Mouse (Mus musculus) liver, embryonic 14.5 days (tissue): Measurements from ENCODE around the gene RPS10-NUDT3. TPM values are rescaled to one million over a fixed set of nuclear protein-coding genes. Genes with fewer than 3 reads are reported as not detected.

Source experiments
- ATAC-seq: fragments of 200-750 bp; cut with Nextera tagmentation; 2 replicates; pipeline ENCODE4 v1.8.0; 2017; ENCODE audit warnings: moderate number of reproducible peaks, mild to moderate bottlenecking, moderate library complexity; ENCODE audit not compliant: insufficient read depth
- DNase-seq, 3 experiments: peaks; one replicate each; pipeline ENCODE4 v3.0.0-alpha.2; 2012 to 2013; ENCODE audit warnings: low read depth in 3 of 3, low spot score in 3 of 3
- H3K27ac ChIP-seq: fragments of 300-500 bp; sonication (generic); 2 replicates; pipeline ENCODE4 v1.5.1; 2014; ENCODE audit warnings: moderate library complexity, mild to moderate bottlenecking, control low read depth, inconsistent platforms
- H3K27me3 ChIP-seq: fragments of 300-500 bp; sonication (generic); 2 replicates; pipeline ENCODE4 v1.6.1; 2014; ENCODE audit warnings: mild to moderate bottlenecking, low read length, moderate library complexity; ENCODE audit not compliant: control insufficient read depth, insufficient read depth
- H3K36me3 ChIP-seq: fragments of 300-500 bp; sonication (generic); replicated peaks from 2 replicates; pipeline ENCODE4 v1.6.1; 2014; ENCODE audit warnings: low read depth; ENCODE audit not compliant: control insufficient read depth, insufficient read depth
- H3K4me1 ChIP-seq, 2 experiments: fragments of 200-500 bp in 1 of 2; fragments of 300-500 bp in 1 of 2; sonication (generic) in 1 of 2; replicated peaks; 2 replicates each; pipeline ENCODE4 v1.6.1; 2012 to 2014; ENCODE audit warnings: antibody characterized with exemption in 1 of 2, inconsistent platforms in 1 of 2, low read length in 1 of 2; ENCODE audit not compliant: control insufficient read depth in 2 of 2, insufficient read depth in 2 of 2
- H3K4me2 ChIP-seq: fragments of 300-500 bp; sonication (generic); 2 replicates; pipeline ENCODE4 v1.6.1; 2014; ENCODE audit warnings: low read depth, mild to moderate bottlenecking, control low read depth, moderate library complexity
- H3K4me3 ChIP-seq, 2 experiments: fragments of 200-500 bp in 1 of 2; fragments of 300-500 bp in 1 of 2; sonication (generic) in 1 of 2; 2 replicates each; pipeline ENCODE4 v1.5.1; 2012 to 2014; ENCODE audit warnings: low read depth in 2 of 2, low read length in 2 of 2, mild to moderate bottlenecking in 2 of 2, control low read depth in 1 of 2, inconsistent platforms in 1 of 2, moderate library complexity in 1 of 2; ENCODE audit not compliant: insufficient read depth in 1 of 2
- H3K9ac ChIP-seq: fragments of 300-500 bp; sonication (generic); replicated peaks from 2 replicates; pipeline ENCODE4 v1.6.1; 2014; ENCODE audit warnings: mild to moderate bottlenecking, control low read depth, moderate library complexity
- H3K9me3 ChIP-seq: fragments of 300-500 bp; sonication (generic); 2 replicates; pipeline ENCODE4 v1.6.1; 2016; ENCODE audit warnings: low read length, mixed read lengths; ENCODE audit not compliant: control insufficient read depth
- CTCF ChIP-seq: IDR thresholded peaks from 2 replicates; pipeline ENCODE4 v1.5.1; 2016; ENCODE audit warnings: antibody characterized with exemption, low read depth, control low read depth
- EP300 ChIP-seq: IDR thresholded peaks from 2 replicates; pipeline ENCODE4 v1.6.1; 2016; ENCODE audit warnings: antibody characterized with exemption, low read depth
- WGBS: fragments of 180-500 bp; shearing (Covaris S2); extraction: QIAGEN DNeasy Blood & Tissue Kit; methylation state at CpG from one replicate; pipeline ENCODE4 v1.1.7; 2014; ENCODE audit not compliant: insufficient replicate concordance; 5-methylcytosine and 5-hydroxymethylcytosine counted together
- polyA plus RNA-seq, 2 experiments: library from polyadenylated mRNA; depleted of rRNA in 1 of 2; stranded (reverse) in 1 of 2; unstranded in 1 of 2; fragments of >200 nt; fragmentation: Nextera tagmentation in 1 of 2; extraction: Ambion mirVana in 1 of 2; gene quantifications; 2 replicates each; pipeline versions ENCODE4 v1.2.1 to v1.2.3; 2012 to 2014

RPS10-NUDT3 gene
- polyA plus RNA-seq, 2 experiments = not detected

- H3K9me3 ChIP-seq = no peaks in the 10 kb centered on the region
- H3K27me3 ChIP-seq = no peaks in the 10 kb centered on the region
- H3K4me3 ChIP-seq = no peak overlapping the region
- H3K4me2 ChIP-seq = no peak overlapping the region
- peaks cover 0 to 17% of the 10 kb centered on the region in 2 experiments for H3K4me1 ChIP-seq
- H3K36me3 ChIP-seq = peaks cover 2% of the 10 kb centered on the region; the same call in 1 of the 2 replicates
- DNase-seq (no peak), ATAC-seq (peak; percentile 51; the same call in 1 of the 2 replicates)
- no peak for TF ChIP-seq EP300
- no peak for TF ChIP-seq CTCF
- 39% methylated on average over 20 of the region's 20 CpGs for WGBS
- H3K27ac ChIP-seq = no peak overlapping the region
- H3K9ac ChIP-seq = no peak overlapping the region
Measured at GRCm38 (mm10) chr17:27580392-27581068, 54.5 kb downstream of the RPS10-NUDT3 start.

GRCm38 (mm10) chr17:27579816-27580215 lies 55.2 kb downstream of the RPS10-NUDT3 start:
- TF ChIP-seq EP300 (no peak), CTCF (no peak)
- no peak for DNase-seq
- Histone ChIP-seq H3K9me3 (no peaks in the 10 kb centered on the region), H3K27ac (no peak overlapping the region), H3K27me3 (no peaks in the 10 kb centered on the region), H3K36me3 (peaks cover 2% of the 10 kb centered on the region; the same call in 1 of the 2 replicates), H3K9ac (no peak overlapping the region), H3K4me3 (no peak overlapping the region), H3K4me2 (no peak overlapping the region), H3K4me1 (peaks cover 0 to 21% of the 10 kb centered on the region in 2 experiments)
- WGBS = 86% methylated on average over 8 of the region's 8 CpGs
- ATAC-seq = no peak

- H3K4me1 ChIP-seq = peaks cover 0 to 30% of the 10 kb centered on the region in 2 experiments
- H3K4me3 ChIP-seq = no peak overlapping the region
- peaks cover 2% of the 10 kb centered on the region; the same call in 1 of the 2 replicates for H3K36me3 ChIP-seq
- TF ChIP-seq EP300 (no peak), CTCF (no peak)
- ATAC-seq = no peak
- no peaks in the 10 kb centered on the region for H3K27me3 ChIP-seq
- WGBS = 79% methylated on average over 10 of the region's 10 CpGs
- no peak overlapping the region for H3K4me2 ChIP-seq
- H3K9ac ChIP-seq = no peak overlapping the region
- DNase-seq = no peak
- no peaks in the 10 kb centered on the region for H3K9me3 ChIP-seq
- no peak overlapping the region for H3K27ac ChIP-seq
Measured at GRCm38 (mm10) chr17:27578487-27578886, 56.5 kb downstream of the RPS10-NUDT3 start.

DNA sequence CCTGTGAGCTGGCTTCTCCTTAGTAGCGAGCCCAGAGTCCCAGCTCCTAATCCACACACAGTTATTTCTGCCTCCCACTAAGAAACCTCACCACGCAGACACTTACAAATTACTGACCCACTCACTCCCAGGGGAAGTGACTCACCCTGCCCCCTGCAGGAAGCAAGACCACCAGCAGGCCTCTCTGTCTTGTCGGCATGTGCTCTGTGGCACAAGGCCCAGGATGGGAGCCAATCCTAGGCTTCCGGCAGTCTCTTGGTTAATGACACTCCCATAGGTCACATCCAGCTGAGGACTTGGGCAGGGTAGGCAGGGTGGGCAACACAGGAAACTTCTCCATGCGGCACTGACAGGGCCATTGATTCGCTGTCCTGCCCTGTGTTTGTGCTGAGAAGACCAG lies 57.6 kb downstream of the RPS10-NUDT3 start:
- Histone ChIP-seq H3K27ac (no peak overlapping the region), H3K9me3 (no peaks in the 10 kb centered on the region), H3K4me3 (no peak overlapping the region), H3K9ac (no peak overlapping the region), H3K4me2 (no peak overlapping the region), H3K27me3 (no peaks in the 10 kb centered on the region), H3K36me3 (peaks cover 2% of the 10 kb centered on the region; the same call in 1 of the 2 replicates), H3K4me1 (peaks cover 0 to 23% of the 10 kb centered on the region in 2 experiments)
- DNase-seq (no peak), ATAC-seq (no peak)
- WGBS = 70% methylated on average over 6 of the region's 6 CpGs
- no peak for TF ChIP-seq EP300
- peak; percentile 50 for TF ChIP-seq CTCF

DNA sequence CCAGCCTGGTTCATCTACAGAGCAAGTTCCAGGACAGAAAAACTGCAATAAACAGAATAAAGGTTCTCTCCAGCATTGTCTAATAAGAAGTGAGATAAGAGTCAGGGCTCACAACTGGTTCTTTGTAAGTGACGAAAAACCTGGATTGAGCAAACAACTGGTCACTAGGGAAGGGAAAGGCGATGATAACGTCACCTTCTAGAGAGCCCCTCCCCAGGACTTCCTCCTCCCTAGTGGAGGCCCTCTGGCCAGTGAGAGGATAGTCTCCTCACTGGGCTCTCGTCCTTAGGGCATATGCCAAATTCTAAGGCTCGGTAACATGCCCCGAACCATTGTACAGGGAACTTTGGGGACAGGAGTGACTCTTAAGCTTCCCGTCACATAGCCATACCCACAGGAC lies 59.0 kb downstream of the RPS10-NUDT3 start:
- Histone ChIP-seq H3K36me3 (peaks cover 2% of the 10 kb centered on the region; the same call in 1 of the 2 replicates), H3K4me2 (no peak overlapping the region), H3K9me3 (no peaks in the 10 kb centered on the region), H3K27me3 (no peaks in the 10 kb centered on the region), H3K27ac (no peak overlapping the region), H3K9ac (no peak overlapping the region), H3K4me3 (no peak overlapping the region), H3K4me1 (peaks cover 0 to 21% of the 10 kb centered on the region in 2 experiments)
- TF ChIP-seq EP300 (no peak), CTCF (no peak)
- DNase-seq (no peak), ATAC-seq (no peak)
- WGBS = 73% methylated on average over 7 of the region's 7 CpGs
